Mouse (Mus musculus) kidney, adult 11 months (tissue): ENCODE data around the gene Gm20825.
"Not testable (repeated sequence)": the region's sequence is repeated elsewhere in the genome, so short reads cannot be mapped to it uniquely, and the experiment has no call there.

Experiments used
- DNase-seq: peaks from one replicate; pipeline ENCODE4 v3.0.0; 2022

Gm20825 gene

DNA sequence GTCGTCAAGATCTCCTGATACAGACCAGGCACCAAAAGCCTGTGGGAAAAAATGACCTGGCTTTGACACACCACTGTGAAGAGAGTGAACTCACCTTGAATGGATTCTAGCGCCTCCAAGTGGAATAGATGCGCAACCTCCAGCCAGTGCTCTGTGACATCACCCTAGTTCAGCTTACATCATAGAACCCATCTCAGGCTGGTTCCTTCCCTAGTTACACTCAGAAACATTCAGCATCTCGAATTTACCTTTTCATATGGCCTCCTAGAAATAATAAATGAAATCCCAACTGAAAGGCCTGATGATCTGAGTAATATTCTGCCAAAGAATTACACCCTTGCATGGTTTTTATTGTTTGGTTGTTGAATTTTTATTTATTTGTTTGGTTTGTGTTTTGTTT lies at the start of gene Gm20825:
Gm20825 (minus strand) TSS at position 101 of the 400 bp plus-strand sequence.
- DNase-seq: not testable (repeated sequence)
